Mouse (Mus musculus) limb, embryonic 12.5 days (tissue): Measurements from ENCODE around the gene Kirrel3. TPM values are rescaled to one million over a fixed set of nuclear protein-coding genes. Genes with fewer than 3 reads are reported as not detected.

ENCODE experiments used
- ATAC-seq: fragments of 200-750 bp; cut with Nextera tagmentation; 2 replicates; pipeline ENCODE4 v1.8.0; 2017; ENCODE audit warnings: low read depth, moderate TSS enrichment; ENCODE audit not compliant: insufficient number of reproducible peaks, insufficient read depth, low FRiP score, low TSS enrichment
- H3K27ac ChIP-seq: fragments of 300-500 bp; sonication (generic); 2 replicates; pipeline ENCODE4 v1.5.1; 2016; ENCODE audit warnings: mild to moderate bottlenecking, moderate library complexity
- H3K27me3 ChIP-seq: fragments of 300-500 bp; sonication (generic); 2 replicates; pipeline ENCODE4 v1.6.1; 2016; ENCODE audit warnings: mild to moderate bottlenecking, moderate library complexity
- H3K36me3 ChIP-seq: fragments of 300-500 bp; sonication (generic); 2 replicates; pipeline ENCODE4 v1.6.1; 2016; ENCODE audit warnings: mild to moderate bottlenecking, moderate library complexity
- H3K4me1 ChIP-seq: fragments of 300-500 bp; sonication (generic); replicated peaks from 2 replicates; pipeline ENCODE4 v1.6.1; 2016
- H3K4me2 ChIP-seq: fragments of 300-500 bp; sonication (generic); 2 replicates; pipeline ENCODE4 v1.6.1; 2016; ENCODE audit warnings: mild to moderate bottlenecking, moderate library complexity
- H3K4me3 ChIP-seq: fragments of 300-500 bp; sonication (generic); replicated peaks from 2 replicates; pipeline ENCODE4 v1.5.1; 2016; ENCODE audit warnings: mild to moderate bottlenecking
- H3K9ac ChIP-seq: fragments of 300-500 bp; sonication (generic); replicated peaks from 2 replicates; pipeline ENCODE4 v1.6.1; 2016; ENCODE audit warnings: mild to moderate bottlenecking, moderate library complexity
- H3K9me3 ChIP-seq: fragments of 300-500 bp; sonication (generic); 2 replicates; pipeline ENCODE4 v1.6.1; 2016; ENCODE audit warnings: mild to moderate bottlenecking, moderate library complexity
- WGBS: fragments of 180-500 bp; shearing (Covaris S2); methylation state at CpG from one replicate; pipeline ENCODE4 v1.1.7; 2016; 5-methylcytosine and 5-hydroxymethylcytosine counted together
- polyA plus RNA-seq: library from polyadenylated mRNA; unstranded; fragments of >200 nt; fragmentation: Nextera tagmentation; extraction: Ambion mirVana; gene quantifications from 2 replicates; pipeline ENCODE4 v1.2.1, GENCODE M21; 2016

Gene Kirrel3
- polyA plus RNA-seq, 1 experiment from 2014 or later: 7.8 TPM

DNA sequence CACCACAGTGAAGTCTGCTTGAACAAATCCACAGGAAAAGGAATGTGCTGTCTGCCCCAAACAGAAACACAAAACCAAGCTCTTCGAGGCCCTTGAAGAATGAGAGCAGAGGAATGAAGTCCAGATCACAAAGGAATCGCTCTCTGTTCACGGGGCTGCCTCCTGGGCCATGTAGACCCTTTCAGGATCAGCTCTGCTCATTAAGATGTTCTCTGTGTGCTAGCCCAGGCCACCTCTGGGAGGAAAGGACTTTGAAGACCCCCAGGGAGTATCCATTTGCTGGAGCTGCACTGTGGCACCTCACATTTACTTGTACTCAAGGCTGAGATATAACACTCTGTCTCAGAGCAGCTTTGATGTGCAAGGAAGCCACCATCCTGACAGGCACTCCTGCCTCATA, 158.2 kb downstream of the Kirrel3 start:
- Histone ChIP-seq H3K9ac (no peak overlapping the region), H3K9me3 (peaks cover 4% of the 10 kb centered on the region; the same call in 1 of the 2 replicates), H3K27ac (no peak overlapping the region), H3K36me3 (no peaks in the 10 kb centered on the region), H3K27me3 (no peaks in the 10 kb centered on the region), H3K4me1 (peaks cover 25% of the 10 kb centered on the region), H3K4me2 (no peak overlapping the region), H3K4me3 (no peak overlapping the region)
- ATAC-seq: no peak
- 42% methylated on average over 3 of the region's 3 CpGs for WGBS

DNA sequence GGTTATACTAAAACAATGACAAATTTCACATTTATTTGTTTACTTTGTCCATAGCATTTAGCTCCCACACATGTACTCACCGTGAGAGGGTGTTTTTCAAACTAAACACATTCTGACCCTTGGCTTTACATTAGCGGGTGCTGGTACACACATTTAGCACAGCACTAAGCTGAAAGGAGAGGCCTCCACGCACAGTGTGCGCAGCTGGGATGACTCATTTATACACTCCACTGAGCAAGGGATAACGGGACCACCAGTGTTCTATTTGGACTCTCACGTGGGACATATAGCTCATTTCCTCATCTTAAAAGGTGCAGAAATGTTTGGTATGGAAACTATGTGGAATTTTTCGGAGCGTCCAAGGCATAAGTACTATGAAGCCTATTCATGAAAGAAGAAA, 158.7 kb downstream of the Kirrel3 start:
- Histone ChIP-seq H3K4me1 (peaks cover 25% of the 10 kb centered on the region), H3K4me3 (no peak overlapping the region), H3K9ac (no peak overlapping the region), H3K27ac (no peak overlapping the region), H3K36me3 (no peaks in the 10 kb centered on the region), H3K27me3 (no peaks in the 10 kb centered on the region), H3K4me2 (no peak overlapping the region), H3K9me3 (peaks cover 4% of the 10 kb centered on the region; the same call in 1 of the 2 replicates)
- WGBS: 69% methylated on average over 8 of the region's 8 CpGs
- no peak for ATAC-seq

DNA sequence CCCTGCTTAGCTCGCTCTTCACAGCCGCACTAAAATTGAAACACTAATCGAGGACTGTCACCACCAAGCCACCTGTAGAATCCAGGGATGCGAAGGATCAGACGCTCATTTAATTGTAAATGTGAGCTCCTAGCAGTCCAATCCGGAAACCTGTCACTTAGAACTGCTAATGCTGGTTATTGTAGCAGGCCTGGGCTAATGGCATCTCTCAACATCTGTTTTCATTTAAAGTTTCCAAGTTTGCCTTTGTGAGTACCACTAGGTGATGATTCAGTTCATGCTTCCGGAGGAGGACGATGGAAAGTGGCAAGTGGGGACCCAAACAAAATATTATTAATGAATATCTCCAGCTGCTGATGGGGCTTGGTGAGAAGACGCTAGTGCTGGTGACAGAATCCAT, 161.1 kb downstream of the Kirrel3 start:
- no peaks in the 10 kb centered on the region for H3K27me3 ChIP-seq
- H3K9me3 ChIP-seq: no peaks in the 10 kb centered on the region
- H3K9ac ChIP-seq: no peak overlapping the region
- peak overlapping the region; percentile 15; the same call in 1 of the 2 replicates for H3K4me2 ChIP-seq
- no peak for ATAC-seq
- H3K4me3 ChIP-seq: no peak overlapping the region
- H3K4me1 ChIP-seq: peaks cover 25% of the 10 kb centered on the region
- no peak overlapping the region for H3K27ac ChIP-seq
- H3K36me3 ChIP-seq: no peaks in the 10 kb centered on the region
- WGBS: 15% methylated on average over 9 of the region's 9 CpGs

DNA sequence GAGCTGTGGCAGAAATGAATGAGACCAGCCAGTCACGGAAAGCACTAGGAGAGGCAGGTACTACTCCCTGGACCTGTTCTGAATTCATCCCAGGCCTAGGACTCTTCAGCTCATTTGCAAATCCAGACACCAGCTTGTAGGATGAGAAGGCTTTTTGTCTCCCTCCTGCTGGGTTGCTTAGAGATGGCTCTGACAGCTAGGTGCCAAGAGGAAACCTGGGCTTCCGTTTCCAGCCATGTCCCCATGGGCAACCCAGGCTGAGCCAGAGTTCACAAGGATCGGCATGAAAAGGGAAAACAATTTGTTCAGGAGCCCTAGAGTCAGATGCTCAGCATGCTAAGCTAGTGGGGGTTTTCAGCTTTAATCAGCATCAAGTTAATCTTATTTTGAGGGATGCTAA, 166.6 kb downstream of the Kirrel3 start:
- Histone ChIP-seq H3K9ac (no peak overlapping the region), H3K4me2 (no peak overlapping the region), H3K27me3 (no peaks in the 10 kb centered on the region), H3K4me1 (peaks cover 4% of the 10 kb centered on the region; the same call in 1 of the 2 replicates), H3K36me3 (no peaks in the 10 kb centered on the region), H3K4me3 (no peak overlapping the region), H3K27ac (no peak overlapping the region), H3K9me3 (no peaks in the 10 kb centered on the region)
- ATAC-seq: no peak
- 51% methylated on average over 3 of the region's 3 CpGs for WGBS

DNA sequence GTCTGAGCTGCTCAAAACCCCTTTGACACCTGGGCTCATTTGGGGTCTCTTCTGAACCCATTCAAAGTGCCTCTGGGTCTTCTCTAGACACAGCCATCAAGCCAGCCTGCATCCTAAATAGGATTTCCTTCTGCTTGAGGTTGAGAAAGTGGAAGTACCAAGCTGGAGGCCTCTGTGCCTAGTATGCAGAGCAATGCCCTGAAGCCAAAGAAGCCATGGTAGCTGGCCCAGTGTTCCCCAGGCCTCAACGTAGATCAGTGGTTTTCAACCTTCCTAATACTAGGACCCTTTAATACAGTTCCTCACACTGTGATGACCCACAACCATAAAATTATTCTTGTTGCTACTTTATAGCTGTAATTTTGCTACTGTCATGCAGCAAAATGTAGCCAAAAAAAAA, 167.4 kb downstream of the Kirrel3 start:
- Histone ChIP-seq H3K4me3 (no peak overlapping the region), H3K36me3 (no peaks in the 10 kb centered on the region), H3K9me3 (no peaks in the 10 kb centered on the region), H3K9ac (no peak overlapping the region), H3K4me2 (no peak overlapping the region), H3K27me3 (0 out of 2 replicates have a peak, but pooled peaks cover 5% of the 10 kb centered on the region), H3K27ac (no peak overlapping the region), H3K4me1 (no peaks in the 10 kb centered on the region)
- ATAC-seq: no peak
- 91% methylated on average over 1 of the region's 1 CpGs for WGBS

DNA sequence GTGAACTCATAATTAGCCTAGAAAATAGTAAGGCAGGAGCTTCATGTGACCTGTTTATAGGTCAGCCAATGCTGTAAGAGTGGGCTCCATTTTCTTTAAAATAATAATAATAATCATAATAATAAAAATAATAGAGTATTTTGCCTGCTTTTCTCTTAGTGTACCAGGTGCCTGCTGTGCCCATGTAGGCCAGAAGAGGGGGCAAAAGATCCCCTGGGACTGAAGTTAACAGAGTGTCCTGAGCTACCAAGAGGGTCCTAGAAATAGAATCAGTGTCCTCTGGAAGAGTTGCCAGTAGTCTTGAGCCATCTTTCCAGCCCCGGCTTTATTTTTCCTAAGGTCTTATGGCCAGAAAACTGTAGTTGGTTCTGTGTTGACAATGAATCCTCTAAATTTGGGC, 174.9 kb downstream of the Kirrel3 start:
- no peak overlapping the region for H3K27ac ChIP-seq
- 73% methylated on average over 1 of the region's 1 CpGs for WGBS

DNA sequence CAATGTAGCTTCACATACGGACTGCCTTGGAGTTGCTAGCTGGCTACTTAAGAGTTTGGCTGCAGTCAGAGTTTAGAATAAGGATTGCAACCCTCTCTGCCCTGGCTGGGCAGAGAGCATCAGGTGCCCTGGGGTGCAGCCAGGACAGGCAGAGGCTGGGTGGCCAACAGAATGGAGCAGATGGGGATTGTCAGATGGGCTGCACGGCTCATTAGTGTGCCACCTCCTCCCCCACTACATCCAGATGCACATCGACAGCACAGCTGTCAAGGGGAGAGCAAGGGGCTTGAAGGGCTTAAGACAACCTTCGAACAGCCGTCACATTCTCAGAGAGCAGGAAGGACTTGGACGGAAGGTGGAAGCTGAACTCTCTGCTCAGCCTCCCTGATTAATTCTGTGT, 177.7 kb downstream of the Kirrel3 start:
- no peaks in the 10 kb centered on the region for H3K27me3 ChIP-seq
- H3K4me2 ChIP-seq: no peak overlapping the region
- H3K4me1 ChIP-seq: 0 out of 2 replicates have a peak, but pooled peaks cover 4% of the 10 kb centered on the region
- WGBS: 40% methylated on average over 6 of the region's 6 CpGs
- no peak for ATAC-seq
- H3K4me3 ChIP-seq: no peak overlapping the region
- H3K27ac ChIP-seq: no peak overlapping the region
- H3K9ac ChIP-seq: no peak overlapping the region
- H3K9me3 ChIP-seq: no peaks in the 10 kb centered on the region
- no peaks in the 10 kb centered on the region for H3K36me3 ChIP-seq

More for the DNA sequence above, 174.9 kb downstream of the Kirrel3 start:
- 0 out of 2 replicates have a peak, but pooled peaks cover 4% of the 10 kb centered on the region for H3K4me1 ChIP-seq
- H3K36me3 ChIP-seq: no peaks in the 10 kb centered on the region
- no peak overlapping the region for H3K4me2 ChIP-seq
- 0 out of 2 replicates have a peak, but pooled peaks cover 5% of the 10 kb centered on the region for H3K27me3 ChIP-seq
- ATAC-seq: no peak
- no peaks in the 10 kb centered on the region for H3K9me3 ChIP-seq
- H3K4me3 ChIP-seq: no peak overlapping the region
- no peak overlapping the region for H3K9ac ChIP-seq

DNA sequence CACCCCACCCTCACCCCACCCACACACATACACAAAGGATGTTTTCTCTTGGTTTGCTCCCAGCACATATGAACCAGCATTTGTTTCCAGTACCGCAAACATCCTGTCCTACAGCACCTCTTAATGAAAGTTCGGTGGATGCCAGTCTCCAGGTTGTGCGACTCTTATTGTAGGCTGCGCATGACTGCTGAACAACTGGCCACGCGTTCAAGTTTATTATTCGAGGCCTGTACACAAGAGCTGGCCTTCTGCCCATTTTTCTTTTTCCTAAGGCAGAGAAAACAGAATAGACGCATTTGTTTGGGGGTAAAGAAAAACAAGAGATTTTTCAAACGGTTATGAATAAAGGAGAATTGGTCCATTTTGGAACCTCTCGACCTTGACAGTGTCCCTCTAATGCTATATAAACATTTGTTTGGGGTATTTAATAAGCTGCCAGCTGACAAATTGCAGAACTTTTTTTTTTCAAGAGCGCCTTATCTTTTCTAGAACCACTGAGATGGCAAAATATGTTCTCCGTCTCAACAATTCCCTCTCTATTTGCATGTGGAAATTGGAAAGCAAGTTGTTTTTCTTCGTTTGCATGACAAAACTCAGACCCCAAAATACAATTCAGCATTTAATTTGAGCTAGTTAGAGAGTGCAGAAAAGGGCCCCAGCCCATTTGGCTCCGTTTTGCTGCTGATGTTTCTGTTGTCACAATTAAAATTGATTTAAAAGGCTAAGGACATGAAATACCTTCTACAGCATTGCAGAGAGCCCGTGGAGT, 179.9 kb downstream of the Kirrel3 start:
- Histone ChIP-seq H3K4me2 (no peak overlapping the region), H3K4me1 (0 out of 2 replicates have a peak, but pooled peaks cover 4% of the 10 kb centered on the region), H3K4me3 (no peak overlapping the region), H3K27ac (no peak overlapping the region), H3K36me3 (no peaks in the 10 kb centered on the region), H3K27me3 (no peaks in the 10 kb centered on the region), H3K9me3 (no peaks in the 10 kb centered on the region), H3K9ac (no peak overlapping the region)
- 76% methylated on average over 15 of the region's 15 CpGs for WGBS
- no peak for ATAC-seq

DNA sequence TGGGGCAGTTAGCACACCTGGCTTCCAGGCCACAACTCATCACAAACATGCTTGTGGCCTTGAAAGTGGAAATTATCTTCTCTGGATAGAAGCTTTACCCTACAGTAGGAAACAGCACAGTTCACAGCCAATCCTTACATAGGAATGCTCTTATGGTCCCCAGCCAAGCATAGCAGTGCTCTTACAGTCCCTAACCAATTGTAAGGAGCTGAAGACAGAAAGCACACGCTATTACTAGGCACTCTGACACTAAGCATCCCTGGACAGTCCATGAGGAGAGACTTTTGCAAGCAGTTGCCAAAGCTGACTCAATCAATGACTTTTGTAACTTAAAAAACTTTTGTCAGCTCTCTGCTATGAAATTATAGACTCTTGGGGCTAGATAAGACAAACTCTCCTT, 181.5 kb downstream of the Kirrel3 start:
- Histone ChIP-seq H3K9me3 (no peaks in the 10 kb centered on the region), H3K27me3 (no peaks in the 10 kb centered on the region), H3K4me3 (no peak overlapping the region), H3K4me1 (0 out of 2 replicates have a peak, but pooled peaks cover 4% of the 10 kb centered on the region), H3K27ac (no peak overlapping the region), H3K4me2 (no peak overlapping the region), H3K36me3 (no peaks in the 10 kb centered on the region), H3K9ac (no peak overlapping the region)
- 74% methylated on average over 1 of the region's 1 CpGs for WGBS
- ATAC-seq: no peak

DNA sequence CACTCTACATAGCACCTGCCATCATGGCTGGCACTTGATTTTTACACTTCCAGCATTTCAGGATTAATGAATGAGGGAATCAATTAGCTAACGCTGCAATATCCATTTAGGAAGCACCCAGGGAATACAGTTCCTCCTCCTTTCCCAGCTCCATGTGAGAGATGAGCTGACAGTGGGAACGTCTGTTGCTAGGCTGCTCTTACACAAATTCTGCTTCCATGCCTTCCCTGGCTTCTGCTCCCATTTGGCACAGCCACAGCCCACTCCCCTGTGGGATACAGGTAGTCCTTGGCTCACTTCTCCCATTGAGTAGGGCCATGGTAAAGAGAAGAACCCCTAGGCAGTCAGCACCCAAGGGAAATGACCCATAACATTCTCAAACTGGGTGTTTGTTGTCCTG, 185.2 kb downstream of the Kirrel3 start:
- Histone ChIP-seq H3K27ac (no peak overlapping the region), H3K4me2 (no peak overlapping the region), H3K4me1 (no peaks in the 10 kb centered on the region), H3K4me3 (no peak overlapping the region), H3K36me3 (no peaks in the 10 kb centered on the region), H3K27me3 (no peaks in the 10 kb centered on the region), H3K9ac (no peak overlapping the region), H3K9me3 (no peaks in the 10 kb centered on the region)
- WGBS: 78% methylated on average over 2 of the region's 2 CpGs
- ATAC-seq: no peak

DNA sequence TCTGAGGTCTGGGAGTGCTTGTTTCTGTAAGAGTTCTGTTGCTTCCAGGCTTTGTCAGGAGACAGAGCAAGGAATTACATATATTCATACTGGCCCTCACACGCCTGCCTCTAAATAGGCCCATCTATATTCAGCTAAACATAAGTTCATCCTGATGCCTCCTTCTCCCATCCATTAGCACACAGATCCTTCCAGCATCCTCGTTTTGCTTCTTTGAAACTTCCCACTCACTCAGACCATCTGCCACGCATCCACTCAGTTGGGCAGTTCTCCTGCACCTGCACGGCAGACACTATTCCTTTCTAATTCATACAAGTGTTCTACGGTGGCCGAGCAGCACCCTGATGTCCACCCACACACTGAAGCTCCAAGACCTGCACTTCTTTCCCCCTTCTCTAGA, 201.1 kb downstream of the Kirrel3 start:
- H3K4me2 ChIP-seq: no peak overlapping the region
- H3K36me3 ChIP-seq: no peaks in the 10 kb centered on the region
- ATAC-seq: no peak
- H3K4me1 ChIP-seq: no peaks in the 10 kb centered on the region; the same call in 1 of the 2 replicates
- no peak overlapping the region for H3K9ac ChIP-seq
- H3K4me3 ChIP-seq: no peak overlapping the region
- 83% methylated on average over 6 of the region's 6 CpGs for WGBS
- H3K27me3 ChIP-seq: no peaks in the 10 kb centered on the region
- no peaks in the 10 kb centered on the region for H3K9me3 ChIP-seq
- H3K27ac ChIP-seq: no peak overlapping the region

DNA sequence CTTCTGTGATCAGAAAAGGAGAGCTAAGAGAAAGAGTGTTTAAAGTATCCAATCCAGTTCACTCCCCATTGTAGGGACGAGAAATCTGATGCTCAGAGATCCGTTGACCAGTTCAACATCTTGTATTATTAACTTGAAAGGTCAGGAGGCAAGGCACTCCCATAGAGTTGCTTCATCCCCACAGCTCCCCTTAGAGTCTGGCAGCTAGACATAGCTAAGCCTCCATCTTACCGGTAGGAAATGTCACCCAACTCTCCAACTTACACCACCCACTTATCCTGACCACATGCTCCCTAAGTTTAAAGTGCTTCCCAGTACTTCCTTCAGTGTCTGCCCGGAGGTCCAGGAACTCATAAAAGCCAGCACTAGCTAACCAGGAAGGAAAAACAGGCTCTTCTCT, 202.7 kb downstream of the Kirrel3 start:
- Histone ChIP-seq H3K4me1 (no peaks in the 10 kb centered on the region; the same call in 1 of the 2 replicates), H3K27me3 (no peaks in the 10 kb centered on the region), H3K4me3 (no peak overlapping the region), H3K27ac (no peak overlapping the region), H3K4me2 (no peak overlapping the region), H3K9ac (no peak overlapping the region), H3K36me3 (no peaks in the 10 kb centered on the region), H3K9me3 (no peaks in the 10 kb centered on the region)
- ATAC-seq: no peak
- WGBS: 51% methylated on average over 4 of the region's 4 CpGs
